In the genomic region with DNA sequence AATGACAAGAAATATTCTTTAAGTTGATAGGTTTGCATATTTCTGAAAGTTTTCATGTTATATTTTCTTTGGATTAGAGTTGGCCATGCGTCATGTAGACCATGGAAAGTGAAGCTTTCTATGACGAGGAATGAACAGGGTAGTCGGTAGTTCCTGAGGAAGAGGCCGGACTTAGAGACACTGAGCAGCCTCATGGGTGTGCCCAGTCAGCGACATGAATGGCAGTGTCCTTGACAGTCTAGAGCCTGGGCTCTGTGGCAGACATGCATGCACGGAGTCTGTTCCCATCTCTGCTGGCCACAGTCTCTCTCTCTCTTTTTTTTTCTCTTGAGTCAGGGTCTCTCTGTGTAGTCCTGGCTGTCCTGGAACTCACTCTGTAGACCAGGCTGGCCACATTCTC, we compare ENCODE assay signal across 26 mouse cellular contexts.
DNase-seq lines count a peak whose midpoint lies in the region; ATAC-seq and TF ChIP-seq lines count a peak whose summit lies in the region.
"Had no signal": no experiment of that assay in that cellular context is flagged by ENCODE, and none has a peak within 500 bp of the region (broad histone marks: within the 10 kb centered on the region; RNA-seq: fewer than 3 reads in every experiment).

No protein-coding gene starts in this region.

- peaks cover 2% of the 10 kb centered on the region; the same call in 1 of the 2 replicates for H3K36me3 ChIP-seq in heart, embryonic 11.5 days (ENCODE audit: control insufficient read depth, insufficient read depth, low read length)
- H3K36me3 ChIP-seq in midbrain, postnatal 0 days (ENCODE audit: insufficient read depth, low read length): no peaks in the 10 kb centered on the region
- H3K36me3 ChIP-seq in midbrain, embryonic 14.5 days (ENCODE audit: control insufficient read depth, insufficient read depth, low read length): no peaks in the 10 kb centered on the region
- 0 out of 2 replicates have a peak, but pooled peaks cover 4% of the 10 kb centered on the region for H3K36me3 ChIP-seq in liver, embryonic 15.5 days (replicated peaks)
- H3K36me3 ChIP-seq in forebrain, embryonic 12.5 days (replicated peaks): no peaks in the 10 kb centered on the region
- H3K36me3 ChIP-seq: embryonic facial prominence, embryonic 13.5 days; hindbrain, embryonic 12.5 days; limb, embryonic 15.5 days; midbrain, embryonic 15.5 days; stomach, embryonic 15.5 days had no signal

- peaks cover 11% of the 10 kb centered on the region for H3K4me1 ChIP-seq in heart, embryonic 11.5 days (ENCODE audit: control insufficient read depth, insufficient read depth, low read length)
- no peaks in the 10 kb centered on the region for H3K4me1 ChIP-seq in midbrain, postnatal 0 days (ENCODE audit: insufficient read depth, low read length)
- H3K4me1 ChIP-seq in midbrain, embryonic 14.5 days (ENCODE audit: control insufficient read depth, insufficient read depth, low read length): no peaks in the 10 kb centered on the region
- H3K4me1 ChIP-seq in liver, embryonic 15.5 days (replicated peaks): peaks cover 41% of the 10 kb centered on the region
- no peaks in the 10 kb centered on the region for H3K4me1 ChIP-seq in forebrain, embryonic 12.5 days
- H3K4me1 ChIP-seq: hindbrain, embryonic 12.5 days; midbrain, embryonic 15.5 days had no signal

- no peak for TF ChIP-seq CTCF in midbrain, postnatal 0 days (IDR thresholded peaks at IDR 0.05)

- H3K27ac ChIP-seq in heart, embryonic 11.5 days (ENCODE audit: low read depth, low read length): peak overlapping the region; percentile 29; the same call in 1 of the 2 replicates
- no peak overlapping the region for H3K27ac ChIP-seq in midbrain, postnatal 0 days (ENCODE audit: low read depth, low read length)
- H3K27ac ChIP-seq in midbrain, embryonic 14.5 days (replicated peaks; ENCODE audit: low read depth, low read length): no peak overlapping the region
- H3K27ac ChIP-seq in liver, embryonic 15.5 days (replicated peaks): 0 out of 2 replicates have a peak overlapping the region, but pooled peaks have one; percentile 45
- no peak overlapping the region for H3K27ac ChIP-seq in forebrain, embryonic 12.5 days
- H3K27ac ChIP-seq: embryonic facial prominence, embryonic 13.5 days; forebrain, embryonic 10.5 days; hindbrain, embryonic 12.5 days; kidney, postnatal 0 days; limb, embryonic 10.5 days; limb, embryonic 15.5 days; midbrain, embryonic 15.5 days; stomach, embryonic 15.5 days had no signal

- H3K9ac ChIP-seq in heart, embryonic 11.5 days (ENCODE audit: low read depth, low read length): no peak overlapping the region
- H3K9ac ChIP-seq in midbrain, postnatal 0 days (replicated peaks; ENCODE audit: low read length, poor library complexity, severe bottlenecking): no peak overlapping the region
- H3K9ac ChIP-seq in midbrain, embryonic 14.5 days (replicated peaks; ENCODE audit: low read length): no peak overlapping the region
- no peak overlapping the region for H3K9ac ChIP-seq in liver, embryonic 15.5 days
- H3K9ac ChIP-seq in forebrain, embryonic 12.5 days: no peak overlapping the region
- H3K9ac ChIP-seq: embryonic facial prominence, embryonic 13.5 days; hindbrain, embryonic 12.5 days; limb, embryonic 15.5 days; midbrain, embryonic 15.5 days; stomach, embryonic 15.5 days had no signal

- H3K4me2 ChIP-seq in heart, embryonic 11.5 days: peak overlapping the region; percentile 39; the same call in 1 of the 2 replicates
- no peak overlapping the region for H3K4me2 ChIP-seq in midbrain, postnatal 0 days (ENCODE audit: low read depth, low read length, poor library complexity, severe bottlenecking)
- no peak overlapping the region for H3K4me2 ChIP-seq in midbrain, embryonic 14.5 days (ENCODE audit: low read length)
- peak overlapping the region; percentile 27 for H3K4me2 ChIP-seq in liver, embryonic 15.5 days
- no peak overlapping the region for H3K4me2 ChIP-seq in forebrain, embryonic 12.5 days
- H3K4me2 ChIP-seq: embryonic facial prominence, embryonic 13.5 days; hindbrain, embryonic 12.5 days; limb, embryonic 15.5 days; midbrain, embryonic 15.5 days; stomach, embryonic 15.5 days had no signal

- H3K9me3 ChIP-seq in heart, embryonic 11.5 days (replicated peaks; ENCODE audit: control insufficient read depth, low read length): 0 out of 2 replicates have a peak, but pooled peaks cover 2% of the 10 kb centered on the region
- no peaks in the 10 kb centered on the region for H3K9me3 ChIP-seq in midbrain, postnatal 0 days (ENCODE audit: low read length)
- no peaks in the 10 kb centered on the region for H3K9me3 ChIP-seq in midbrain, embryonic 14.5 days (ENCODE audit: control insufficient read depth, low read length)
- H3K9me3 ChIP-seq in liver, embryonic 15.5 days (replicated peaks): no peaks in the 10 kb centered on the region
- H3K9me3 ChIP-seq in forebrain, embryonic 12.5 days: no peaks in the 10 kb centered on the region
- H3K9me3 ChIP-seq: hindbrain, embryonic 12.5 days; limb, embryonic 10.5 days; limb, embryonic 15.5 days; stomach, embryonic 15.5 days had no signal

- ATAC-seq in heart, embryonic 11.5 days (replicated peaks; ENCODE audit: insufficient number of reproducible peaks, low FRiP score, low TSS enrichment): peak; percentile 69; the same call in 1 of the 2 replicates
- 0 out of 2 replicates have a peak, but pooled peaks have one; percentile 7 for ATAC-seq in midbrain, postnatal 0 days (ENCODE audit: low FRiP score)
- ATAC-seq in midbrain, embryonic 14.5 days (ENCODE audit: low FRiP score, low TSS enrichment): no peak
- ATAC-seq in liver, embryonic 15.5 days (ENCODE audit: insufficient read depth): peak; percentile 65
- no peak for ATAC-seq in forebrain, embryonic 12.5 days (ENCODE audit: low FRiP score)
- ATAC-seq: forebrain, embryonic 16.5 days; midbrain, embryonic 15.5 days had no signal

- DNase-seq in heart, postnatal 4 days: no peak
- no peak for DNase-seq in midbrain, postnatal 0 days (ENCODE audit: low spot score)
- no peak for DNase-seq in midbrain, embryonic 14.5 days
- no peak for DNase-seq in layer of hippocampus, postnatal 10 days (ENCODE audit: low spot score in 2 of 2)
- DNase-seq: adrenal gland, postnatal 25 days; cerebellum, adult 11-12 months; cerebellum, postnatal 10 days; gastrocnemius, adult 2 months; gastrocnemius, postnatal 36 days; kidney, adult 8-10 months; kidney, postnatal 4 days; lung, postnatal 4 days; right cerebral cortex, postnatal 25 days; thymus, postnatal 14 days had no signal

- WGBS in heart, embryonic 11.5 days (ENCODE audit: insufficient replicate concordance): 57% methylated on average over 6 of the region's 6 CpGs
- 92% methylated on average over 6 of the region's 6 CpGs for WGBS in midbrain, postnatal 0 days
- 92% methylated on average over 6 of the region's 6 CpGs for WGBS in midbrain, embryonic 14.5 days
- WGBS in liver, embryonic 15.5 days (ENCODE audit: insufficient replicate concordance): 51% methylated on average over 6 of the region's 6 CpGs
- 94% methylated on average over 6 of the region's 6 CpGs for WGBS in forebrain, embryonic 12.5 days

- no peaks in the 10 kb centered on the region for H3K27me3 ChIP-seq in heart, embryonic 11.5 days (ENCODE audit: control insufficient read depth, insufficient read depth, low read length)
- no peaks in the 10 kb centered on the region for H3K27me3 ChIP-seq in midbrain, postnatal 0 days (ENCODE audit: insufficient read depth, low read length)
- no peaks in the 10 kb centered on the region for H3K27me3 ChIP-seq in midbrain, embryonic 14.5 days (ENCODE audit: control insufficient read depth, insufficient read depth, low read length)
- no peaks in the 10 kb centered on the region for H3K27me3 ChIP-seq in liver, embryonic 15.5 days
- H3K27me3 ChIP-seq in forebrain, embryonic 12.5 days: peaks cover 8% of the 10 kb centered on the region
- H3K27me3 ChIP-seq: embryonic facial prominence, embryonic 13.5 days; limb, embryonic 15.5 days; midbrain, embryonic 15.5 days; stomach, embryonic 15.5 days had no signal

- H3K4me3 ChIP-seq in heart, embryonic 11.5 days (ENCODE audit: low read depth, low read length): no peak overlapping the region
- no peak overlapping the region for H3K4me3 ChIP-seq in midbrain, postnatal 0 days (ENCODE audit: low read depth, low read length)
- no peak overlapping the region for H3K4me3 ChIP-seq in midbrain, embryonic 14.5 days (replicated peaks; ENCODE audit: low read depth, low read length)
- H3K4me3 ChIP-seq in liver, embryonic 15.5 days (replicated peaks): no peak overlapping the region
- no peak overlapping the region for H3K4me3 ChIP-seq in forebrain, embryonic 12.5 days (replicated peaks)
- H3K4me3 ChIP-seq: embryonic facial prominence, embryonic 13.5 days; forebrain, embryonic 10.5 days; gastrocnemius, adult 2 months; hindbrain, embryonic 12.5 days; limb, embryonic 10.5 days; limb, embryonic 15.5 days; midbrain, embryonic 15.5 days; stomach, embryonic 15.5 days had no signal

Comparison
In these comparisons a context has a peak if more than half of its experiments do, and no peak if none do; other contexts are left out.
1. ATAC-seq: peak in heart, embryonic 11.5 days (single experiment), midbrain, postnatal 0 days (single experiment) and liver, embryonic 15.5 days (single experiment); none in midbrain, embryonic 14.5 days (single experiment) and forebrain, embryonic 12.5 days (single experiment).
2. H3K27ac ChIP-seq: peak in heart, embryonic 11.5 days (single experiment) and liver, embryonic 15.5 days (single experiment); none in midbrain, postnatal 0 days (single experiment), midbrain, embryonic 14.5 days (single experiment) and forebrain, embryonic 12.5 days (single experiment).
3. H3K4me2 ChIP-seq: peak in heart, embryonic 11.5 days (single experiment) and liver, embryonic 15.5 days (single experiment); none in midbrain, postnatal 0 days (single experiment), midbrain, embryonic 14.5 days (single experiment) and forebrain, embryonic 12.5 days (single experiment).